19 mouse cellular contexts compared by ENCODE assay signal in genomic region chr9:30845609-30846290, GRCm38 (mm10).
DNase-seq lines count a peak whose midpoint lies in the region; ATAC-seq and TF ChIP-seq lines count a peak whose summit lies in the region.
"Had no signal": no experiment of that assay in that cellular context is flagged by ENCODE, and none has a peak within 500 bp of the region (broad histone marks: within the 10 kb centered on the region; RNA-seq: fewer than 3 reads in every experiment).

No protein-coding gene starts in this region.

- no peak overlapping the region for H3K4me3 ChIP-seq in lung, embryonic 14.5 days (ENCODE audit: low read depth, low read length)
- H3K4me3 ChIP-seq in lung, adult 2 months (replicated peaks; ENCODE audit: extremely low read depth, low read depth, low read length) = no peak overlapping the region
- no peak overlapping the region for H3K4me3 ChIP-seq in limb, embryonic 13.5 days
- H3K4me3 ChIP-seq in left cerebral cortex, adult 2 months = no peak overlapping the region
- H3K4me3 ChIP-seq: forebrain, embryonic 10.5 days; midbrain, embryonic 13.5 days; stomach, embryonic 15.5 days had no signal

- no peaks in the 10 kb centered on the region for H3K9me3 ChIP-seq in lung, embryonic 14.5 days (ENCODE audit: low read depth, low read length)
- no peaks in the 10 kb centered on the region for H3K9me3 ChIP-seq in limb, embryonic 13.5 days
- H3K9me3 ChIP-seq: forebrain, embryonic 10.5 days; midbrain, embryonic 13.5 days; stomach, embryonic 15.5 days had no signal

- H3K4me1 ChIP-seq in lung, embryonic 14.5 days (ENCODE audit: insufficient read depth) = peaks cover 3% of the 10 kb centered on the region; the same call in 1 of the 2 replicates
- H3K4me1 ChIP-seq in lung, adult 2 months (ENCODE audit: control insufficient read depth, insufficient read depth, low read length) = no peaks in the 10 kb centered on the region
- H3K4me1 ChIP-seq in limb, embryonic 13.5 days = peaks cover 24% of the 10 kb centered on the region
- H3K4me1 ChIP-seq: midbrain, embryonic 13.5 days had no signal

- TF ChIP-seq POLR2A in lung, adult 2 months (IDR thresholded peaks at IDR 0.05; ENCODE audit: borderline replicate concordance, extremely low read depth, low read depth, low read length) = no peak

- ATAC-seq in lung, embryonic 14.5 days (ENCODE audit: insufficient read depth) = peak; percentile 24; the same call in 1 of the 2 replicates
- ATAC-seq in limb, embryonic 13.5 days (ENCODE audit: low FRiP score, low read depth) = no peak; the same call in 1 of the 2 replicates
- ATAC-seq: midbrain, embryonic 13.5 days; Patski had no signal

- 46% methylated on average over 10 of the region's 10 CpGs for WGBS in lung, embryonic 14.5 days
- 58% methylated on average over 10 of the region's 10 CpGs for WGBS in lung, adult 2 months
- 43% methylated on average over 10 of the region's 10 CpGs for WGBS in limb, embryonic 13.5 days

- H3K27ac ChIP-seq in lung, embryonic 14.5 days (ENCODE audit: low read depth) = no peak overlapping the region
- H3K27ac ChIP-seq in limb, embryonic 13.5 days = 0 out of 2 replicates have a peak overlapping the region, but pooled peaks have one; percentile 4
- no peak overlapping the region for H3K27ac ChIP-seq in left cerebral cortex, adult 2 months
- H3K27ac ChIP-seq: forebrain, embryonic 10.5 days; hindbrain, embryonic 14.5 days; liver, embryonic 14.5 days; midbrain, embryonic 13.5 days; stomach, embryonic 15.5 days had no signal

- no peak overlapping the region for H3K4me2 ChIP-seq in lung, embryonic 14.5 days
- no peak overlapping the region for H3K4me2 ChIP-seq in limb, embryonic 13.5 days (replicated peaks)
- H3K4me2 ChIP-seq: hindbrain, embryonic 14.5 days; midbrain, embryonic 13.5 days; stomach, embryonic 15.5 days had no signal

- peak; percentile 16 to 29 for DNase-seq in cerebellum, postnatal 10 days
- no peak for DNase-seq in cerebellum, adult 8-10 months
- DNase-seq in lung, embryonic 14.5 days = peak; percentile 8
- no peak for DNase-seq in lung, adult 2 months
- DNase-seq in heart, adult 9 months (ENCODE audit: low spot score in 2 of 2) = peak; percentile 46 to 47
- DNase-seq in layer of hippocampus, postnatal 36 days = no peak
- no peak for DNase-seq in left cerebral cortex, adult 2 months (ENCODE audit: extremely low spot score in 1 of 2, low spot score in 2 of 2)
- DNase-seq: cerebellum, adult 11-12 months; kidney, adult 2 months; kidney, postnatal 4 days; lung, postnatal 36 days; thymus, postnatal 36 days had no signal

- H3K9ac ChIP-seq in lung, embryonic 14.5 days = no peak overlapping the region
- no peak overlapping the region for H3K9ac ChIP-seq in limb, embryonic 13.5 days
- H3K9ac ChIP-seq: hindbrain, embryonic 14.5 days; liver, embryonic 14.5 days; midbrain, embryonic 13.5 days; stomach, embryonic 15.5 days had no signal

- intact Hi-C loops in left cerebral cortex, adult 2 months (cut with DNase I) = no loop called here

- no peak for TF ChIP-seq CTCF in lung, embryonic 14.5 days (IDR thresholded peaks at IDR 0.05; ENCODE audit: low read depth)
- no peak for TF ChIP-seq CTCF in lung, adult 2 months (IDR thresholded peaks at IDR 0.05; ENCODE audit: insufficient read depth, low read length)
- no peak for TF ChIP-seq CTCF in left cerebral cortex, adult 2 months (IDR thresholded peaks at IDR 0.05)

- no peaks in the 10 kb centered on the region for H3K36me3 ChIP-seq in lung, embryonic 14.5 days (ENCODE audit: insufficient read depth)
- no peaks in the 10 kb centered on the region for H3K36me3 ChIP-seq in limb, embryonic 13.5 days
- H3K36me3 ChIP-seq: forebrain, embryonic 10.5 days; midbrain, embryonic 13.5 days; stomach, embryonic 15.5 days had no signal

- no peaks in the 10 kb centered on the region for H3K27me3 ChIP-seq in lung, embryonic 14.5 days (ENCODE audit: insufficient read depth, low read length)
- 0 out of 2 replicates have a peak, but pooled peaks cover 2% of the 10 kb centered on the region for H3K27me3 ChIP-seq in limb, embryonic 13.5 days
- H3K27me3 ChIP-seq: midbrain, embryonic 13.5 days; Patski; stomach, embryonic 15.5 days had no signal

Comparison
In these comparisons a context has a peak if more than half of its experiments do, and no peak if none do; other contexts are left out.
1. DNase-seq: peak in cerebellum, postnatal 10 days (2 of 2), lung, embryonic 14.5 days (single experiment) and heart, adult 9 months (2 of 2); none in cerebellum, adult 8-10 months (single experiment), lung, adult 2 months (single experiment), layer of hippocampus, postnatal 36 days (0 of 2) and left cerebral cortex, adult 2 months (0 of 2).